Mouse (Mus musculus) stomach, embryonic 16.5 days (tissue): ENCODE data around the gene Gm12845. TPM values are rescaled to one million over a fixed set of nuclear protein-coding genes. Genes with fewer than 3 reads are reported as not detected.
"Not testable (repeated sequence)": the region's sequence is repeated elsewhere in the genome, so short reads cannot be mapped to it uniquely, and the experiment has no call there.

ENCODE experiments used
- ATAC-seq: fragments of 200-750 bp; cut with Nextera tagmentation; 2 replicates; pipeline ENCODE4 v1.8.0; 2017; ENCODE audit warnings: moderate number of reproducible peaks, moderate TSS enrichment; ENCODE audit not compliant: insufficient read depth, low FRiP score
- H3K27ac ChIP-seq: fragments of 300-500 bp; sonication (generic); 2 replicates; pipeline ENCODE4 v1.5.1; 2014; ENCODE audit warnings: low read length
- H3K27me3 ChIP-seq: fragments of 300-500 bp; sonication (generic); 2 replicates; pipeline ENCODE4 v1.6.1; 2014; ENCODE audit warnings: low read length, control low read depth, mixed read lengths; ENCODE audit not compliant: control insufficient read depth, insufficient read depth
- H3K36me3 ChIP-seq: fragments of 300-500 bp; sonication (generic); 2 replicates; pipeline ENCODE4 v1.6.1; 2014; ENCODE audit warnings: low read length; ENCODE audit not compliant: control insufficient read depth, insufficient read depth
- H3K4me1 ChIP-seq: fragments of 300-500 bp; sonication (generic); 2 replicates; pipeline ENCODE4 v1.6.1; 2014; ENCODE audit warnings: low read length, control low read depth, mixed read lengths; ENCODE audit not compliant: control insufficient read depth, insufficient read depth
- H3K4me2 ChIP-seq: fragments of 300-500 bp; sonication (generic); 2 replicates; pipeline ENCODE4 v1.6.1; 2014; ENCODE audit warnings: low read depth, low read length, mixed read lengths
- H3K4me3 ChIP-seq: fragments of 300-500 bp; sonication (generic); replicated peaks from 2 replicates; pipeline ENCODE4 v1.5.1; 2014; ENCODE audit warnings: mild to moderate bottlenecking, low read length
- H3K9ac ChIP-seq: fragments of 300-500 bp; sonication (generic); 2 replicates; pipeline ENCODE4 v1.6.1; 2014; ENCODE audit warnings: low read length
- H3K9me3 ChIP-seq: fragments of 300-500 bp; sonication (generic); replicated peaks from 2 replicates; pipeline ENCODE4 v1.6.1; 2016; ENCODE audit warnings: low read length, control low read depth; ENCODE audit not compliant: control insufficient read depth
- WGBS: fragments of 180-500 bp; shearing (Covaris S2); extraction: QIAGEN DNeasy Blood & Tissue Kit; methylation state at CpG from one replicate; pipeline ENCODE4 v1.1.7; 2014; 5-methylcytosine and 5-hydroxymethylcytosine counted together
- polyA plus RNA-seq: library from polyadenylated mRNA; unstranded; fragments of >200 nt; fragmentation: Nextera tagmentation; extraction: Ambion mirVana; gene quantifications from 2 replicates; pipeline ENCODE4 v1.2.1, GENCODE M21; 2015

The Gm12845 gene
- polyA plus RNA-seq, 1 experiment from 2014 or later = not detected

GRCm38 (mm10) chr4:117708780-117709550 is 15.2 kb upstream of the Gm12845 start:
- Histone ChIP-seq H3K4me1 (no peaks in the 10 kb centered on the region), H3K9ac (no peak overlapping the region), H3K27me3 (no peaks in the 10 kb centered on the region), H3K27ac (peak overlapping the region; percentile 55), H3K9me3 (no peaks in the 10 kb centered on the region), H3K36me3 (no peaks in the 10 kb centered on the region), H3K4me2 (no peak overlapping the region), H3K4me3 (no peak overlapping the region)
- peak; percentile 33; the same call in 1 of the 2 replicates for ATAC-seq
- 45% methylated on average over 3 of the region's 3 CpGs for WGBS

- no peaks in the 10 kb centered on the region for H3K9me3 ChIP-seq
- ATAC-seq = no peak
- no peak overlapping the region for H3K9ac ChIP-seq
- no peaks in the 10 kb centered on the region for H3K36me3 ChIP-seq
- no peaks in the 10 kb centered on the region for H3K27me3 ChIP-seq
- H3K4me3 ChIP-seq = no peak overlapping the region
- H3K4me1 ChIP-seq = no peaks in the 10 kb centered on the region
- no peak overlapping the region for H3K27ac ChIP-seq
- 83% methylated on average over 3 of the region's 3 CpGs for WGBS
- no peak overlapping the region for H3K4me2 ChIP-seq
Observed at GRCm38 (mm10) chr4:117712314-117712713, 11.9 kb upstream of the Gm12845 start.

GRCm38 (mm10) chr4:117713303-117714098 is 10.7 kb upstream of the Gm12845 start:
- whole genome bisulfite sequencing = 57% methylated on average over 6 of the region's 6 CpGs
- Histone ChIP-seq H3K27me3 (no peaks in the 10 kb centered on the region), H3K4me3 (no peak overlapping the region), H3K4me2 (no peak overlapping the region), H3K4me1 (no peaks in the 10 kb centered on the region), H3K36me3 (no peaks in the 10 kb centered on the region), H3K9me3 (no peaks in the 10 kb centered on the region), H3K9ac (no peak overlapping the region), H3K27ac (no peak overlapping the region; the same call in 1 of the 2 replicates)
- no peak for ATAC-seq

- no peak overlapping the region for H3K4me2 ChIP-seq
- no peaks in the 10 kb centered on the region for H3K4me1 ChIP-seq
- no peaks in the 10 kb centered on the region for H3K36me3 ChIP-seq
- 56% methylated on average over 3 of the region's 3 CpGs for WGBS
- no peak overlapping the region for H3K4me3 ChIP-seq
- ATAC-seq = peak; percentile 53; the same call in 1 of the 2 replicates
- H3K27me3 ChIP-seq = no peaks in the 10 kb centered on the region
- no peaks in the 10 kb centered on the region for H3K9me3 ChIP-seq
- no peak overlapping the region for H3K9ac ChIP-seq
- H3K27ac ChIP-seq = no peak overlapping the region
Observed at GRCm38 (mm10) chr4:117731926-117732325, 7.7 kb downstream of the Gm12845 start.

DNA sequence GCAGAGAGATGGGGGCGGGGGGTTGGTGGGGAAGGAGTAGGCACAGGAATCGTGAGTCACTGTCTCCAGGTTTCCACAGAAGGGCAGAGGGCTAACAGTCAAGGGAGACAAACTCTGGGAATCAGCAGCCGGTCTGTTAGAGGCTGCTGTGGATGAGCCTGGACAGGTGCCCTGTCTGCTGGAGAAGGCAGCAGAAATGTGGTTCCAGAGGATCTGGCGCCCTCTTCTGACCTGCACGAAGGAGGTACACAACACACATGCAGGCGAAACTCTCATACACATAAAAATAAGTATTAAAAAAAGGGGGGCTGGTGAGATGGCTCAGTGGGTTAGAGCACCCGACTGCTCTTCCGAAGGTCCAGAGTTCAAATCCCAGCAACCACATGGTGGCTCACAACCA is 13.3 kb downstream of the Gm12845 start:
- no peak overlapping the region for H3K27ac ChIP-seq
- no peaks in the 10 kb centered on the region for H3K27me3 ChIP-seq
- WGBS = 49% methylated on average over 8 of the region's 8 CpGs
- no peaks in the 10 kb centered on the region for H3K4me1 ChIP-seq
- ATAC-seq = no peak
- no peak overlapping the region for H3K4me3 ChIP-seq
- no peak overlapping the region for H3K9ac ChIP-seq
- no peaks in the 10 kb centered on the region for H3K36me3 ChIP-seq
- no peaks in the 10 kb centered on the region for H3K9me3 ChIP-seq
- H3K4me2 ChIP-seq = no peak overlapping the region

- H3K4me1 ChIP-seq, H3K9me3 ChIP-seq, H3K9ac ChIP-seq, H3K27me3 ChIP-seq, H3K27ac ChIP-seq, H3K4me2 ChIP-seq, H3K4me3 ChIP-seq, H3K36me3 ChIP-seq, ATAC-seq: not testable (repeated sequence)
- WGBS = 32% methylated on average over 5 of the region's 5 CpGs
Observed at GRCm38 (mm10) chr4:117752469-117752868, 28.3 kb downstream of the Gm12845 start.

DNA sequence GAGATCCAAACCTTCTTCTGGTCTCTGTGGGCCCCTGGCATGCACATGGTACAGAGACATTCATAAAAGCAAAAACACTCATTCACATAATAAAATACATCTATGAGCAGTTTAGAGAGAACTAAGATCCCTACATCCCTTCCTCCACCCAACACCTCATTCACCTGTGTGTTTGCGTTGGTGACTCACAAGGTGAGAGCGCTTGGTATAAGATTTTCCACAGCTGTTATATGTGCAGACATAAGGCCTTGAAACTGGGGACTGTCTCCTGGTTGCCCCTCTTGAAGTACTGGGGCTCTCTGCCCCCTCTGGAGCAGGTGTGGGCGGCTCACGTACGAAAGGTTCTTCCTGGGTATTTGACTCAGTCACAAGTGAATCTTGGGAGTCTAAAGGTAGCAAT is 35.9 kb downstream of the Gm12845 start:
- H3K27ac ChIP-seq = no peak overlapping the region
- 82% methylated on average over 5 of the region's 5 CpGs for whole genome bisulfite sequencing
- ATAC-seq = no peak

DNA sequence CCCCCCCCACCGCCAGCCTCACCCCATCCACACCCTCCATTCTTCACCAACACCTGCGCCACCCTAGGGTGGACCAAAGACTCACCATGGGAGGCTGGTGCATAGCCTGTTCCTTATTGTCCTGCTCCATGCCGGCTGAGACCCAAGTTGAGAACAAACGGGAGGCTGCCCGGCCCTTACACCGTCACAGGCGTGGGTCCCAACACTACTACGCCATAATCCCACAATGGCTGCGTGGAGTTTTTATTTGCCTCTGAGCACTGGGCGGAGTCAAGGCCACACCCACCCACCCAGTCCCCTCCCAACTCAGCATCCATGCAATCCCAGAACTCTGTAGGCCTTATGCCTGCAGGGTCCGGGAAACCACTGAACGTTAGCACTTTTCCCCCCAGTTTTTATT is 41.2 kb downstream of the Gm12845 start, which contains the start of gene Klf17:
Klf17 (minus strand) TSS at position 233 of the 400 bp plus-strand sequence.
- Histone ChIP-seq H3K4me2 (no peak within 1 kb of the TSS), H3K9ac (no peak within 1 kb of the TSS), H3K4me1 (no peaks in the 10 kb centered on the region), H3K9me3 (no peaks in the 10 kb centered on the region), H3K4me3 (no peak within 1 kb of the TSS), H3K36me3 (no peaks in the 10 kb centered on the region), H3K27ac (no peak within 1 kb of the TSS), H3K27me3 (no peaks in the 10 kb centered on the region)
- no peak for ATAC-seq
- WGBS = 66% methylated on average over 12 of the region's 12 CpGs

More for the DNA sequence above, 35.9 kb downstream of the Gm12845 start:
- H3K4me1 ChIP-seq = no peaks in the 10 kb centered on the region
- no peak overlapping the region for H3K4me2 ChIP-seq
- no peaks in the 10 kb centered on the region for H3K36me3 ChIP-seq
- H3K4me3 ChIP-seq = no peak overlapping the region
- no peaks in the 10 kb centered on the region for H3K9me3 ChIP-seq
- H3K9ac ChIP-seq = no peak overlapping the region
- no peaks in the 10 kb centered on the region for H3K27me3 ChIP-seq

DNA sequence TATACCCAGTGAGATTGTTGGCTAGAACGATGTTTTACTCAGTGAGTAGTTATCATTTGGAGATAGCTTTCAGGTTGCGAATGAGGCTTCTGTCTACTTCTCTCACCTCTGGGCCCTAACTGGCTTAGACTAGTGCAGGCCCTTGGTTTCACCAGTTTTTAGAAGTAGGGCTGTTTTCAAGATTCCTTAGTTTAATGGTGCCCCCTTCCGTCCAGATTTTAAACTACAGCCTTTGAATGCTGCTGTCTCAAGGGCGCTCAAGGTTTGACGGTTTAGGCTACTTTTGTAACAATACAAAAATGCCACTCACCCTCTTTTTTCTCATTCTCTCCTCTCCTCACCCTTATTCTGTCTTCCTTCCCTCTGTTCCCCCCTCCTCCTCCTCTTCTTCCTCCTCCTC is 46.7 kb downstream of the Gm12845 start:
- Histone ChIP-seq H3K4me2 (no peak overlapping the region), H3K27ac (no peak overlapping the region), H3K9ac (no peak overlapping the region), H3K4me3 (no peak overlapping the region), H3K9me3 (no peaks in the 10 kb centered on the region), H3K36me3 (no peaks in the 10 kb centered on the region), H3K27me3 (no peaks in the 10 kb centered on the region), H3K4me1 (no peaks in the 10 kb centered on the region)
- ATAC-seq = no peak
- WGBS = 22% methylated on average over 5 of the region's 5 CpGs
